In genomic region chr9:120073169-120073568, GRCm38 (mm10) we compare ENCODE assay signal across 9 mouse cellular contexts. TPM values are rescaled to one million over a fixed set of nuclear protein-coding genes. Genes with fewer than 3 reads are reported as not detected.
DNase-seq lines count a peak whose midpoint lies in the region; ATAC-seq lines count a peak whose summit lies in the region.
"Had no signal": no experiment of that assay in that cellular context is flagged by ENCODE, and none has a peak within 500 bp of the region (broad histone marks: within the 10 kb centered on the region; RNA-seq: fewer than 3 reads in every experiment).

No protein-coding gene starts in this region.

- no peak overlapping the region for H3K4me2 ChIP-seq in midbrain, embryonic 11.5 days
- H3K4me2 ChIP-seq in midbrain, embryonic 15.5 days: no peak overlapping the region
- H3K4me2 ChIP-seq in stomach, embryonic 16.5 days (ENCODE audit: low read depth, low read length): no peak overlapping the region
- H3K4me2 ChIP-seq: embryonic facial prominence, embryonic 12.5 days had no signal

- no peaks in the 10 kb centered on the region for H3K4me1 ChIP-seq in midbrain, embryonic 11.5 days (ENCODE audit: control insufficient read depth, insufficient read depth, low read length)
- H3K4me1 ChIP-seq in midbrain, embryonic 15.5 days: no peaks in the 10 kb centered on the region
- 0 out of 2 replicates have a peak, but pooled peaks cover 2% of the 10 kb centered on the region for H3K4me1 ChIP-seq in limb, embryonic 10.5 days
- no peaks in the 10 kb centered on the region; the same call in 1 of the 2 replicates for H3K4me1 ChIP-seq in stomach, embryonic 16.5 days (ENCODE audit: control insufficient read depth, insufficient read depth, low read length)
- H3K4me1 ChIP-seq: embryonic facial prominence, embryonic 12.5 days had no signal

- no peak overlapping the region for H3K4me3 ChIP-seq in midbrain, embryonic 11.5 days (ENCODE audit: low read depth, low read length)
- H3K4me3 ChIP-seq in midbrain, embryonic 15.5 days: no peak overlapping the region
- H3K4me3 ChIP-seq in limb, embryonic 10.5 days: no peak overlapping the region
- no peak overlapping the region for H3K4me3 ChIP-seq in stomach, embryonic 16.5 days (replicated peaks; ENCODE audit: low read length)
- H3K4me3 ChIP-seq: embryonic facial prominence, embryonic 12.5 days had no signal

- peak; percentile 63 for ATAC-seq in midbrain, embryonic 11.5 days (ENCODE audit: low FRiP score)
- no peak for ATAC-seq in midbrain, embryonic 15.5 days (replicated peaks)
- ATAC-seq in stomach, embryonic 16.5 days (ENCODE audit: insufficient read depth, low FRiP score): peak; percentile 73; the same call in 1 of the 2 replicates

- no peaks in the 10 kb centered on the region for H3K36me3 ChIP-seq in midbrain, embryonic 11.5 days (ENCODE audit: control insufficient read depth, insufficient read depth, low read length)
- no peaks in the 10 kb centered on the region for H3K36me3 ChIP-seq in midbrain, embryonic 15.5 days (replicated peaks)
- H3K36me3 ChIP-seq in limb, embryonic 10.5 days: no peaks in the 10 kb centered on the region
- no peaks in the 10 kb centered on the region for H3K36me3 ChIP-seq in stomach, embryonic 16.5 days (ENCODE audit: control insufficient read depth, insufficient read depth, low read length)
- H3K36me3 ChIP-seq: embryonic facial prominence, embryonic 12.5 days had no signal

- H3K9ac ChIP-seq in midbrain, embryonic 11.5 days (ENCODE audit: low read length): no peak overlapping the region
- no peak overlapping the region for H3K9ac ChIP-seq in midbrain, embryonic 15.5 days
- H3K9ac ChIP-seq in stomach, embryonic 16.5 days (ENCODE audit: low read length): 0 out of 2 replicates have a peak overlapping the region, but pooled peaks have one; percentile 12
- H3K9ac ChIP-seq: embryonic facial prominence, embryonic 12.5 days had no signal

- peak; percentile 97 for DNase-seq in midbrain, embryonic 11.5 days (ENCODE audit: low spot score, missing footprints)
- peak; percentile 82 to 90 for DNase-seq in cerebellum, postnatal 36 days
- peak; percentile 68 to 79 for DNase-seq in gastrocnemius, postnatal 4 days (ENCODE audit: low spot score in 2 of 2)
- peak; percentile 65 to 88 for DNase-seq in kidney, adult 8-10 months
- DNase-seq in limb, embryonic 10.5 days (ENCODE audit: low spot score): peak; percentile 85
- DNase-seq in naive thymus-derived CD4-positive, alpha-beta T cell, adult 2 months (ENCODE audit: low read depth): peak; percentile 79

- no peak overlapping the region for H3K27ac ChIP-seq in midbrain, embryonic 11.5 days (ENCODE audit: low read depth, low read length)
- no peak overlapping the region for H3K27ac ChIP-seq in midbrain, embryonic 15.5 days
- H3K27ac ChIP-seq in limb, embryonic 10.5 days: 0 out of 2 replicates have a peak overlapping the region, but pooled peaks have one; percentile 26
- no peak overlapping the region for H3K27ac ChIP-seq in stomach, embryonic 16.5 days (ENCODE audit: low read length)
- H3K27ac ChIP-seq: embryonic facial prominence, embryonic 12.5 days had no signal

- H3K27me3 ChIP-seq in midbrain, embryonic 11.5 days (ENCODE audit: control insufficient read depth, insufficient read depth, low read length): no peaks in the 10 kb centered on the region
- H3K27me3 ChIP-seq in midbrain, embryonic 15.5 days (replicated peaks): no peaks in the 10 kb centered on the region
- H3K27me3 ChIP-seq in limb, embryonic 10.5 days (ENCODE audit: low read depth, poor library complexity, severe bottlenecking): no peaks in the 10 kb centered on the region
- no peaks in the 10 kb centered on the region for H3K27me3 ChIP-seq in stomach, embryonic 16.5 days (ENCODE audit: control insufficient read depth, insufficient read depth, low read length)
- H3K27me3 ChIP-seq: embryonic facial prominence, embryonic 12.5 days had no signal

- 26% methylated on average over 3 of the region's 3 CpGs for WGBS in midbrain, embryonic 11.5 days
- WGBS in midbrain, embryonic 15.5 days: 19% methylated on average over 3 of the region's 3 CpGs
- WGBS in limb, embryonic 10.5 days: 34% methylated on average over 3 of the region's 3 CpGs
- WGBS in stomach, embryonic 16.5 days: 16% methylated on average over 3 of the region's 3 CpGs

- no peaks in the 10 kb centered on the region for H3K9me3 ChIP-seq in midbrain, embryonic 11.5 days (ENCODE audit: control insufficient read depth, low read length)
- H3K9me3 ChIP-seq in midbrain, embryonic 15.5 days: no peaks in the 10 kb centered on the region
- H3K9me3 ChIP-seq in limb, embryonic 10.5 days (replicated peaks): no peaks in the 10 kb centered on the region
- no peaks in the 10 kb centered on the region for H3K9me3 ChIP-seq in stomach, embryonic 16.5 days (replicated peaks; ENCODE audit: control insufficient read depth, low read length)
- H3K9me3 ChIP-seq: embryonic facial prominence, embryonic 12.5 days had no signal

RNA-seq across cellular contexts. Expression of gene Cx3cr1, which starts 3.5 kb away (rescaled TPM):
- polyA plus RNA-seq in midbrain, embryonic 11.5 days (2014; fragmentation: Nextera tagmentation; extraction: Ambion mirVana): 2.9 and 4.3 TPM in 2 replicates
- 8.0 and 8.1 TPM in 2 replicates for polyA plus RNA-seq in midbrain, embryonic 15.5 days (2015; fragmentation: Nextera tagmentation; extraction: Ambion mirVana)
- total RNA-seq in gastrocnemius, postnatal 4 days (2021): 1 to 10 TPM; 5.5 to 5.6 TPM
- polyA plus RNA-seq in limb, embryonic 10.5 days (2016; fragmentation: Nextera tagmentation; extraction: Ambion mirVana): 2.5 and 4.0 TPM in 2 replicates
- 13.7 and 15.2 TPM in 2 replicates for polyA plus RNA-seq in stomach, embryonic 16.5 days (2015; fragmentation: Nextera tagmentation; extraction: Ambion mirVana)

RNA-seq across cellular contexts. Expression of gene Ccr8, which starts 18.7 kb away (rescaled TPM):
- polyA plus RNA-seq in midbrain, embryonic 11.5 days (2014; fragmentation: Nextera tagmentation; extraction: Ambion mirVana): not detected in 2 replicates
- not detected in 2 replicates for polyA plus RNA-seq in midbrain, embryonic 15.5 days (2015; fragmentation: Nextera tagmentation; extraction: Ambion mirVana)
- not detected for total RNA-seq in gastrocnemius, postnatal 4 days (2021)
- polyA plus RNA-seq in limb, embryonic 10.5 days (2016; fragmentation: Nextera tagmentation; extraction: Ambion mirVana): not detected in 2 replicates
- 0.97 and 1.0 TPM in 2 replicates for polyA plus RNA-seq in stomach, embryonic 16.5 days (2015; fragmentation: Nextera tagmentation; extraction: Ambion mirVana)

RNA-seq across cellular contexts. Expression of gene Slc25a38, which starts 37.0 kb away (rescaled TPM):
- polyA plus RNA-seq in midbrain, embryonic 11.5 days (2014; fragmentation: Nextera tagmentation; extraction: Ambion mirVana): 33.9 and 36.7 TPM in 2 replicates
- 41.5 and 48.3 TPM in 2 replicates for polyA plus RNA-seq in midbrain, embryonic 15.5 days (2015; fragmentation: Nextera tagmentation; extraction: Ambion mirVana)
- 10 to 100 TPM; 10.6 TPM for total RNA-seq in gastrocnemius, postnatal 4 days (2021)
- polyA plus RNA-seq in limb, embryonic 10.5 days (2016; fragmentation: Nextera tagmentation; extraction: Ambion mirVana): 46.7 and 47.0 TPM in 2 replicates
- polyA plus RNA-seq in stomach, embryonic 16.5 days (2015; fragmentation: Nextera tagmentation; extraction: Ambion mirVana): 34.8 and 35.0 TPM in 2 replicates

RNA-seq across cellular contexts. Expression of gene Xirp1, which starts 49.8 kb away (rescaled TPM):
- polyA plus RNA-seq in midbrain, embryonic 11.5 days (2014; fragmentation: Nextera tagmentation; extraction: Ambion mirVana): not detected in 2 replicates
- 0.03 TPM in 1 of 2 replicates, not detected in the other for polyA plus RNA-seq in midbrain, embryonic 15.5 days (2015; fragmentation: Nextera tagmentation; extraction: Ambion mirVana)
- 100 to 1,000 TPM; 101 to 111 TPM for total RNA-seq in gastrocnemius, postnatal 4 days (2021)
- 0.05 and 0.09 TPM in 2 replicates for polyA plus RNA-seq in limb, embryonic 10.5 days (2016; fragmentation: Nextera tagmentation; extraction: Ambion mirVana)
- 0.14 and 1.6 TPM in 2 replicates for polyA plus RNA-seq in stomach, embryonic 16.5 days (2015; fragmentation: Nextera tagmentation; extraction: Ambion mirVana)

RNA-seq across cellular contexts. Expression of gene Rpsa, which starts 54.3 kb away (rescaled TPM):
- 1,378 and 1,482 TPM in 2 replicates for polyA plus RNA-seq in midbrain, embryonic 11.5 days (2014; fragmentation: Nextera tagmentation; extraction: Ambion mirVana)
- polyA plus RNA-seq in midbrain, embryonic 15.5 days (2015; fragmentation: Nextera tagmentation; extraction: Ambion mirVana): 917 and 949 TPM in 2 replicates
- 1,000 to 10,000 TPM in 1 of 2 experiments, 100 to 1,000 TPM in 1; 833 to 1,010 TPM for total RNA-seq in gastrocnemius, postnatal 4 days (2021)
- 1,497 and 1,677 TPM in 2 replicates for polyA plus RNA-seq in limb, embryonic 10.5 days (2016; fragmentation: Nextera tagmentation; extraction: Ambion mirVana)
- polyA plus RNA-seq in stomach, embryonic 16.5 days (2015; fragmentation: Nextera tagmentation; extraction: Ambion mirVana): 1,156 and 1,211 TPM in 2 replicates
